Mouse (Mus musculus): ENCODE data around the gene Slc25a21. TPM values are rescaled to one million over a fixed set of nuclear protein-coding genes. Genes with fewer than 3 reads are reported as not detected.

Slc25a21 gene
- polyA plus RNA-seq, 1 experiment from 2014 or later, result 0.08 TPM

DNA sequence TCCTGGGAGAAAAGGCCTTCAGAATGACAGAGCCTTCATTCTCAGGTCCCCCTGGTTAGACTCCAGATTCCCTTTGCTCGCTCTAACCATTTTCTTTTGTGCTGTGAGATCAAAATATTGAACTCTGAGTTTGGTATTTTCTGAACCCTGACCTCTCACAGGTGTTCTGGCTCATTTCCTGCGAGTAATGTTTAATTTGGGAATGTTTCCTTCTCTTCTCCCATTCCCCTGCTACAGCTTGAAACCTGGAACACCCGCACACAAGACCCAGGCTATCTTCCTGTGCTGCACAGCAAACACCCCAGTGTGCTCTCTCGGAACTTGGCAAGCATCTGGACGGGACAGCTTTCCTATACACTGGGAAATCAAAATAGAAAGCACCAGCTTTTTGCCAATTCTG is 290.8 kb downstream of the Slc25a21 start:
- ATAC-seq, result no peak
- Histone ChIP-seq H3K27me3 (replicated peaks; ENCODE audit: control insufficient read depth, insufficient read depth, low read length) (no peaks in the 10 kb centered on the region), H3K4me2 (replicated peaks; ENCODE audit: low read depth) (no peak overlapping the region), H3K27ac (ENCODE audit: low read depth, low read length) (no peak overlapping the region), H3K36me3 (ENCODE audit: control insufficient read depth, insufficient read depth) (no peaks in the 10 kb centered on the region), H3K9ac (ENCODE audit: low read depth, low read length) (no peak overlapping the region), H3K9me3 (ENCODE audit: control insufficient read depth) (no peaks in the 10 kb centered on the region), H3K4me1 (replicated peaks; ENCODE audit: control insufficient read depth, insufficient read depth, low read length) (no peaks in the 10 kb centered on the region), H3K4me3 (ENCODE audit: low read depth, low read length) (no peak overlapping the region)
- no peak for TF ChIP-seq CTCF (IDR thresholded peaks at IDR 0.05; ENCODE audit: low read depth)
- WGBS, result 56% methylated on average over 5 of the region's 5 CpGs

DNA sequence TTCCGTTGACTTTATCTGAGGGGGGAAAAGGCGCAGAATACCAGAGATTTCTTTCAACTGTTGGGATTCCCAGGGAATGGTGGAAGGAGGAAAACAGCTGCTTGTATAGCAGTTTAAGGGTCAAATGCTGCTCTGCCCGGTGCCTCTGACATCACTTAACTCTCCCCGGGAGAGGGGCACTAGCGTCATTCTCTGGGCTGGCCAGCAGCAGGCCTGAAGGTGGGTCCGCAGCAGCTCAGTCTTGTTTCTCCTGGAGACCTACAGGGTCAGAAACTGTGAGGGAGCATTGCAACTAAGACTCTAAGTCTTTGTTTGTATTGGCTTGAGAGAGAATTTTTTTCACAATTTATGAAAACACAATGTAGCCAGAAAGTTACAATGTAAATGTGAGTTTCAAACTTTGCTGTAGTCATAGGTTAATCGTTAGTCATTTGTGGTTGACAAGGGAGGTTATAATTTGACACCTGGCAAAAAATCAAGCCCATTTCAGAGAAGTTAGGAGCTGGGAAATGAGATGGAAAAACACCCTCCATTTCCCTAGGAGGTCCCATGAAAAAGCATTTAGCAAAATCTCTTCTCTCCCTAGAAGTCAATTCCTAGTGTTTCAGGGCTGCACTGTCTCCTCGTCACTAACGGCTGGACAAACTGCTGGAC is 291.5 kb downstream of the Slc25a21 start:
- Histone ChIP-seq H3K9me3 (ENCODE audit: control insufficient read depth) (no peaks in the 10 kb centered on the region), H3K27ac (ENCODE audit: low read depth, low read length) (no peak overlapping the region)

DNA sequence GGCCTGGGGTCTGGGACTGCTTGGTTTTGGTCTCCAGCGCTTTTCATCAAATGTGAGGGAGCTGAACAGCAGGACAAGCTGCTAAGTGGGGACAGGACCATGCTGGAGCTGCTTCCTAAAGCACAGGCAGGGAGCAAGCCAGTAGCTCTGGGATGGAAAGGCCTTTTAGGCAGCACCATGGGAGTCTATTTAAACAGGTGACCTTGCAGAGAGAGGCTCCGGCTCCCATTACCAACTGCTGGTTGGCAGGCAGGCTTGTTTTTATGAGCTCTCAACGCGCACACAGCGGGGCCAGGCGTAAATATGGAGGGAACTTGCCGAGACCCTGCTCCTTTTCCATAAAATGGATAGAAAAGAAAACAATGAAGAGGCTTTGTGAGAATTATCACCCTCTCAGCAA is 292.1 kb downstream of the Slc25a21 start:
- no peak for TF ChIP-seq CTCF (IDR thresholded peaks at IDR 0.05; ENCODE audit: low read depth)
- 44% methylated on average over 7 of the region's 7 CpGs for WGBS

More for the DNA sequence above, 291.5 kb downstream of the Slc25a21 start:
- Histone ChIP-seq H3K4me2 (replicated peaks; ENCODE audit: low read depth) (no peak overlapping the region), H3K9ac (ENCODE audit: low read depth, low read length) (no peak overlapping the region), H3K36me3 (ENCODE audit: control insufficient read depth, insufficient read depth) (no peaks in the 10 kb centered on the region), H3K27me3 (replicated peaks; ENCODE audit: control insufficient read depth, insufficient read depth, low read length) (no peaks in the 10 kb centered on the region), H3K4me3 (ENCODE audit: low read depth, low read length) (no peak overlapping the region), H3K4me1 (replicated peaks; ENCODE audit: control insufficient read depth, insufficient read depth, low read length) (no peaks in the 10 kb centered on the region)
- no peak for TF ChIP-seq CTCF (IDR thresholded peaks at IDR 0.05; ENCODE audit: low read depth)
- ATAC-seq, result no peak
- 47% methylated on average over 9 of the region's 9 CpGs for WGBS

DNA sequence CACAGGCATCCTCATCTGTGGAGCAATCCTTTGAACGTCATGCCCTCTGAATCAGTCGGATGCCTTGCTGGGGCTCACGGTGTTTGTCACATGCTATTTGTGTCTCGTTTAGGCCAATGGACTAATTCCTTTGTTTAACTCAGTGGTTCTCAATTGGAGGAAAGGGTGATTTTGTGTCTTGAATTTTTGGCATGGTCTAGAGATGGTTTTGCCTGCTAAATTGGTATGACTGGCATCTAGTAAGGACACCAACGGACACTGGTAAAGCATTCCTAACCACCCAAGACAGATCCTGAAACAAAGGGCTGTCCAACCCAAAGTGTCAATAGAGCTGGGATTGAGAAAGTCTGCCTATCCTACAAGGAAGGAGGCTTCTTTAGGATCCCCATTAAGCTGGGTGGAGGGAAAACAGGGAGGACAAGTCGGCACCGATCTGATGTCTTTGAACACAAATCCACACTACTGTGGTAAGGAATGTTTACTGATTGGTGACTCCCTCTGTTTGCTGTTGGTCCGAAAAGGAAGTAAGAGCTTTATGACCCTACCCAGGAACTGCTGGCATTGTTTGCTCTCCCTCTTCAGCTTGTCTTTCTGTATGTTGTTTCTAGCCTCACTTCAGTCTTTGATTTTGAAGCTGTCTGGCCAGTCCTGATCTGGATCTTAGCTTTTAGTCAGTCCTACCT is 294.4 kb downstream of the Slc25a21 start:
- WGBS, result 56% methylated on average over 8 of the region's 8 CpGs
- no peaks in the 10 kb centered on the region for H3K9me3 ChIP-seq (ENCODE audit: control insufficient read depth)
- no peak for ATAC-seq
- no peaks in the 10 kb centered on the region for H3K27me3 ChIP-seq (replicated peaks; ENCODE audit: control insufficient read depth, insufficient read depth, low read length)
- H3K27ac ChIP-seq (ENCODE audit: low read depth, low read length), result no peak overlapping the region
- H3K4me3 ChIP-seq (ENCODE audit: low read depth, low read length), result no peak overlapping the region
- H3K4me2 ChIP-seq (replicated peaks; ENCODE audit: low read depth), result no peak overlapping the region
- no peak for TF ChIP-seq CTCF (IDR thresholded peaks at IDR 0.05; ENCODE audit: low read depth)
- no peak overlapping the region for H3K9ac ChIP-seq (ENCODE audit: low read depth, low read length)
- no peaks in the 10 kb centered on the region for H3K4me1 ChIP-seq (replicated peaks; ENCODE audit: control insufficient read depth, insufficient read depth, low read length)
- H3K36me3 ChIP-seq (ENCODE audit: control insufficient read depth, insufficient read depth), result no peaks in the 10 kb centered on the region

More for the DNA sequence above, 292.1 kb downstream of the Slc25a21 start:
- no peaks in the 10 kb centered on the region for H3K4me1 ChIP-seq (replicated peaks; ENCODE audit: control insufficient read depth, insufficient read depth, low read length)
- H3K9ac ChIP-seq (ENCODE audit: low read depth, low read length), result no peak overlapping the region
- H3K27ac ChIP-seq (ENCODE audit: low read depth, low read length), result no peak overlapping the region
- H3K4me2 ChIP-seq (replicated peaks; ENCODE audit: low read depth), result no peak overlapping the region
- no peaks in the 10 kb centered on the region for H3K36me3 ChIP-seq (ENCODE audit: control insufficient read depth, insufficient read depth)
- no peak overlapping the region for H3K4me3 ChIP-seq (ENCODE audit: low read depth, low read length)
- ATAC-seq, result no peak
- H3K9me3 ChIP-seq (ENCODE audit: control insufficient read depth), result no peaks in the 10 kb centered on the region
- no peaks in the 10 kb centered on the region for H3K27me3 ChIP-seq (replicated peaks; ENCODE audit: control insufficient read depth, insufficient read depth, low read length)

DNA sequence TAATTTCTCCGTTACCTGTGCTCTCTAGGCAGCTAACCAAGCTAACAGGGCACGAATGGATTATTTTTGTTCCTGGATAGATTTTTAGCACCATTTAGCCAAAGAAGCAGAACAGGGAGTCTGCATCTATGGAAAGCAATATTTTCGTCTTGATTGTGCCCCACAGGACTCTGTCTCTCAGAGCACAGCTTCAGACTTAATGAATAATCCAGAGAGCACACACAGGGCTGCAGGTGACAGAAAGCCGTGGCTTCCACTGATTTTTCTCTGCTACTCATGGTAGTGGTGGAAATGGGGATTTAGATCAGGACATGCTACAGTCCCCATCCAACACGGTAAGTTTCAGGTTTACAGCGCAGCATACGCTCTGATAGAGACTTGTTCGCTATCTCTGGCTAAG is 299.3 kb downstream of the Slc25a21 start:
- no peak overlapping the region for H3K4me2 ChIP-seq (replicated peaks; ENCODE audit: low read depth)
- 77% methylated on average over 8 of the region's 8 CpGs for WGBS

DNA sequence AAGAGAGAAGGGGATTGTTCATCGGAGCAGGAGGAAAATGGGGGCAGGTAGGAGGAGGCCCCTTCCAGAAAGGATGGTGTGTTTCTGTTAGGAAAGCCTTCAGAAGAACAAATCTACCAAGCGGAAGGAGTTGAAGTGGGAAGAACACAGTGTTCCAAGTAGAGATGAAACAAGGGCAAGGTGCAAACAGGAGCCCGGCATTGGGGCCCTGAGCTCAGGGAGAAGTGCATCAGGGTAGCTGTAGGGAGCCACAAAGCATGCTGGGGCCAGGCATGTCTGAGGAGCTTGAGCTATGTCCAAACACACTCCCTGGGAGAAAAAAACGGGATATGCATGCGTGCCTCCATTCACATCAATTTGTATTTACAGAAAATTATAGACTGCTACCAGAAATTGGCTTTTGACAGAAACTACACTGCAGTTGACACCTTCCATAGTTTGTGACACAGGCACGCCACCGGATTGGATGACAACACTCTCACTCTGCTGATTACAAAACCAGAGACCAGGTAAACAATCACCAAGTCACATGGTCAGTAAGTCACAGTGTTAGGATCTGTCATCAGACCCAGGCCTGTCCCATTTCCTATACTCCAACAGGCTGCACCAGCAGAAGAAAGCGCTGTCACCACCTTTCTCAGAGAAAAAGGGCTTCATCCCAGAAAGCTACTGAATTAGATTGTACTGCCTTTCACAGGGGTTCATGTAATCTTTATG is 299.9 kb downstream of the Slc25a21 start:
- Histone ChIP-seq H3K4me3 (ENCODE audit: low read depth, low read length) (no peak overlapping the region), H3K4me2 (replicated peaks; ENCODE audit: low read depth) (no peak overlapping the region), H3K36me3 (ENCODE audit: control insufficient read depth, insufficient read depth) (no peaks in the 10 kb centered on the region), H3K27me3 (replicated peaks; ENCODE audit: control insufficient read depth, insufficient read depth, low read length) (no peaks in the 10 kb centered on the region), H3K27ac (ENCODE audit: low read depth, low read length) (no peak overlapping the region), H3K4me1 (replicated peaks; ENCODE audit: control insufficient read depth, insufficient read depth, low read length) (no peaks in the 10 kb centered on the region), H3K9ac (ENCODE audit: low read depth, low read length) (no peak overlapping the region), H3K9me3 (ENCODE audit: control insufficient read depth) (no peaks in the 10 kb centered on the region)
- ATAC-seq, result no peak
- TF ChIP-seq CTCF (IDR thresholded peaks at IDR 0.05; ENCODE audit: low read depth), result no peak
- 78% methylated on average over 8 of the region's 8 CpGs for WGBS

More for the DNA sequence above, 299.3 kb downstream of the Slc25a21 start:
- Histone ChIP-seq H3K36me3 (ENCODE audit: control insufficient read depth, insufficient read depth) (no peaks in the 10 kb centered on the region), H3K27ac (ENCODE audit: low read depth, low read length) (no peak overlapping the region), H3K4me3 (ENCODE audit: low read depth, low read length) (no peak overlapping the region), H3K9me3 (ENCODE audit: control insufficient read depth) (no peaks in the 10 kb centered on the region), H3K27me3 (replicated peaks; ENCODE audit: control insufficient read depth, insufficient read depth, low read length) (no peaks in the 10 kb centered on the region), H3K9ac (ENCODE audit: low read depth, low read length) (no peak overlapping the region), H3K4me1 (replicated peaks; ENCODE audit: control insufficient read depth, insufficient read depth, low read length) (no peaks in the 10 kb centered on the region)
- no peak for ATAC-seq
- TF ChIP-seq CTCF (IDR thresholded peaks at IDR 0.05; ENCODE audit: low read depth), result no peak
